Mouse (Mus musculus) bone marrow macrophage, adult 2 months (primary cell): ENCODE results near the gene Cyct. TPM values are rescaled to one million over a fixed set of nuclear protein-coding genes. Genes with fewer than 3 reads are reported as not detected.

ENCODE experiments used
- H3K27ac ChIP-seq: 2 replicates; pipeline ENCODE4 v1.5.1; 2012; ENCODE audit warnings: low read depth, low read length; ENCODE audit not compliant: insufficient read depth
- H3K4me1 ChIP-seq: 2 replicates; pipeline ENCODE4 v1.6.1; 2012; ENCODE audit warnings: low read length; ENCODE audit not compliant: control insufficient read depth, insufficient read depth
- H3K4me3 ChIP-seq: 2 replicates; pipeline ENCODE4 v1.5.1; 2012; ENCODE audit warnings: mild to moderate bottlenecking, low read length, moderate library complexity; ENCODE audit not compliant: insufficient read depth
- CTCF ChIP-seq: IDR thresholded peaks from 2 replicates; pipeline ENCODE4 v1.5.1; 2012; ENCODE audit warnings: low read depth, mild to moderate bottlenecking, low read length, moderate library complexity
- POLR2A ChIP-seq: IDR thresholded peaks from 2 replicates; pipeline ENCODE4 v1.6.1; 2012; ENCODE audit warnings: mild to moderate bottlenecking, low read depth, low read length, borderline replicate concordance
- polyA plus RNA-seq: library from polyadenylated mRNA; stranded (reverse); fragments of >200 nt; gene quantifications from 2 replicates; pipeline ENCODE4 v1.2.4, GENCODE M21; 2012; ENCODE audit not compliant: missing spikeins, insufficient read depth, insufficient read length

The Cyct gene
- polyA plus RNA-seq, result not detected in 2 replicates

- Histone ChIP-seq H3K4me3 (no peak within 1 kb of the TSS), H3K27ac (no peak within 1 kb of the TSS), H3K4me1 (no peaks in the 10 kb centered on the region)
- no peak for TF ChIP-seq POLR2A
- no peak for TF ChIP-seq CTCF
Observed at GRCm38 (mm10) chr2:76360226-76360625, at the start of gene Cyct. Gene Cyct (minus strand): TSS chr2:76360450.

- H3K27ac ChIP-seq, result no peak overlapping the region
- TF ChIP-seq CTCF, result no peak
- no peak for TF ChIP-seq POLR2A
- H3K4me1 ChIP-seq, result no peaks in the 10 kb centered on the region
- H3K4me3 ChIP-seq, result no peak overlapping the region
Observed at GRCm38 (mm10) chr2:76409986-76410385, 49.7 kb upstream of the Cyct start.

DNA sequence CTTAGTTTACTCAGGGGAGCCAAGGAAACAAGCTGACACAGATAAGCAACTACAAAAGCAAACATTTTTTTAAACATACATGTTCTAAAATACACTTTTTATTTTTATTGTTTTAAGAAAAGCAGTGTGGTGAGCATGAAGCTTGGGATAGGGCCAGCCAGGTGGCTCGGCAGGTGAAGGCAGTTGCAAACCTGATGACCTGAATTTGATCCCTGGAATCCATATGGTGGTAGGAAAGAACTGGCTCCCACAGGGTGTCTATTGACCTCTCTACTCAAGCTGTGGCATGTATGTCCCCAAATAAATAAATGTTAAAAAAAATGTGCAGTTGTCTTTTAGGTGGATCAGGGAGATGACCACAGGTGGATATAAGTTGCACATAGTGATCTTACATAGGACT is 49.3 kb upstream of the Cyct start:
- TF ChIP-seq POLR2A, result no peak
- TF ChIP-seq CTCF, result no peak
- Histone ChIP-seq H3K4me1 (no peaks in the 10 kb centered on the region), H3K4me3 (no peak overlapping the region), H3K27ac (no peak overlapping the region)

DNA sequence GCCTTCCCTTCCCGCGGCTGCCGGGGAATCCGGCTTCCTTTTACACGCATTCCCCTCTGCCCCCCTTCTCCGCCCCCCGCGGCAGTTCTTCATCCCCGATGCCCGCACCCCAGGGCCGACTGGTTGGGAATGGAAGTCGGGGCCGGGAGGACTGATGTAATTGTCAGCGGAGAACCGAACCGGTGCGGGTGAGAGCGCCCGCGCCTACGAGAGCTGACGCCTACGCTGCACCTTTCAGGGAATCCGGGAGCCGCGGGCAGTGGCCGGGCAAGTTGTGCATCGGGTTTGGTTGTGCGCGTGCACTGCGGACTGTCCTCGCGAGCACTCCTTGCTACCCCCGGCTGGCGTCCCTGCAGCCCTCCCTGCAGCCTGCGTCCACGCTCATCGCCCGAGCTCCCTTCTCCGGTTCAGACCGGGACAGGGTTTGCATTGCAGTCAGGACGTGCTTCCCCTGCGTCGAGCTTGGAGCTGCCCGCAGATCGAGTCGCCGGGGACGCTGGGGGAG is 46.7 kb upstream of the Cyct start:
- H3K27ac ChIP-seq, result no peak overlapping the region
- no peaks in the 10 kb centered on the region for H3K4me1 ChIP-seq
- peak overlapping the region; percentile 62 for H3K4me3 ChIP-seq
- no peak for TF ChIP-seq CTCF
- TF ChIP-seq POLR2A, result no peak

DNA sequence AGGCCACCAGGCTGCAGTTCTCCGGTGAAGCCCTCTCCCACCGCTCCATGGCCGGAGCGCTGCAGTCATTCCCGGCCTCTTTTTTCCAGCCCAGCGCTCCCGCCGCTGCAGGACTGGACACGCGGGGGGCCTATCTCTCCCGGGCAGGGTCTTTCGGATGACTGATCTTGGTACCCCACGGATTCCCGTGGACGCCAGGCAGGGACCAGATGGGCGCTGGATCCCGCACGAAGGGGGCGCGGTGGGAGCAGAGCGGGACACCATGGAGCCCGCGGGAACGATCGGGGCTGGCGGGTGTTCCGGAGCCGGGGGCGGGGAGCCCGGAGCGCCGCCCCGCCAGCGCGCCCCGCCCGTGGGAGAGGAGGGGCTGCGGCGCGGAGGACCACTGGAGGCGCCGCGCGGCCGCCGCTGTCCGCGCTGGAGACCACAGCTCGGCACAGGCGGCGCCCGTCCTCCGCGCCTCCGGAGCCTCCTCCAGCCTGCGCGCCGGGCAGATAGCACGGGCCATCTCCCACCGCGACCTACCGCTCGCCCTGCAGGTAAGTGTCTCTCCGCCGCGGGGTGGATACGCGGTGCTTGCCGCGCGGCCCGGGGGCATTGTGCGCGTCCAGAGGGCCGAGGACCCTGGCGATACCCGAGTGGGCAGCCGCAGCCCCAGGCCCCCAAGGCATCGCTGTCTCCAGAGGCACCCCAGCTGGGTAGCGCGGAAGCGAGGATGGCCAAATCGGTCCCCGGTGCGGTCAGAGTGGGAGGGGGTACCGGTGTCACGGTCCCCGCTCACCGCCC is 46.1 kb upstream of the Cyct start, which contains the start of gene Osbpl6:
Gene Osbpl6 (plus strand): TSS at position 358 of the 786 bp plus-strand sequence.
- Histone ChIP-seq H3K4me1 (no peaks in the 10 kb centered on the region), H3K4me3 (peak within 1 kb of the TSS; percentile 62), H3K27ac (no peak within 1 kb of the TSS)
- no peak for TF ChIP-seq CTCF
- no peak for TF ChIP-seq POLR2A

GRCm38 (mm10) chr2:76405596-76406150 is 45.4 kb upstream of the Cyct start:
- H3K27ac ChIP-seq, result no peak overlapping the region
- H3K4me3 ChIP-seq, result peak overlapping the region; percentile 62
- TF ChIP-seq CTCF (no peak), POLR2A (no peak)
- no peaks in the 10 kb centered on the region for H3K4me1 ChIP-seq

DNA sequence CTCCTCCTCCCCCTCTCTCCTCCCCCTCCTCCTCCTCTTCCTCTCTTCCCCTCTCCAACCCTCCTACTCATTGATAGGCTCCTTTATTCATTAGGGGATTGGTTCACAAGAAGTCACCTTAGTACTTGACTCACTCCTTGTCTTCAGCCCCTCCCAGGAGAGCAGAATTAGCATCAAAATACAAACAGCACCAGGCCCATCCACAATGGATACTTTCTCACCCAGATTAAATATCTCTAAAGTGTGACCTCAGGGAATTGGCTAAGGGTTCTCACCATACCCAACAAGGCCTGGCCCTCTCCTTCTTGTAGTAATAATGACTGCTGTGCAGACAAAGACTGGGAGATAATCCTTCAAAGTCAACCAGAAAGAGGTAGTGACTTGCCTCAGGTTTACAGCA is 39.9 kb upstream of the Cyct start:
- no peak overlapping the region for H3K27ac ChIP-seq
- no peaks in the 10 kb centered on the region for H3K4me1 ChIP-seq
- no peak overlapping the region for H3K4me3 ChIP-seq
- TF ChIP-seq POLR2A, result no peak
- no peak for TF ChIP-seq CTCF

DNA sequence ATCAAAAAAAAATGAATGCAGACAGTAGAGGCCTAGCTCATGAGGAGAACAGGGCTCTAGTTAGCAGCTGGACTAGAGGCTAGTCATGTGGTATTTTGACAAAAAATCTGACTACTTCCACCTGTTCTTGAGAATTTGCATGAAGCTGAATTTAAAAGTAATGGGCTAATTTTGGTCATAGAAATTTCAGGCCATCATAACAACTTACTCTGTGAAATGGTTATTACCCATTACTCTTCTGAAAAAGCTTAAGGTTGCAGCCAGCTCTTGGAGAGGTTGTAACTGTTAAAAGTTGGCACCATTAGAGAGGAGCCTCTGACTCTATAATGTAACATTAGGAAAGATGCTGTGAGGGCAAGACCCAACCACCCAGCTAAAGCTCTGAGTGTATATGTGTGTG is 26.3 kb upstream of the Cyct start:
- H3K27ac ChIP-seq, result no peak overlapping the region
- no peak overlapping the region for H3K4me3 ChIP-seq
- H3K4me1 ChIP-seq, result no peaks in the 10 kb centered on the region
- no peak for TF ChIP-seq CTCF
- no peak for TF ChIP-seq POLR2A

- Histone ChIP-seq H3K27ac (no peak overlapping the region), H3K4me1 (no peaks in the 10 kb centered on the region), H3K4me3 (no peak overlapping the region)
- TF ChIP-seq CTCF (no peak), POLR2A (no peak)
Observed at GRCm38 (mm10) chr2:76378646-76379045, 18.4 kb upstream of the Cyct start.
